Mouse (Mus musculus) ZHBTc4 (cell line): ENCODE data around the gene Ifitm6.
"Not testable (repeated sequence)": the region's sequence is repeated elsewhere in the genome, so short reads cannot be mapped to it uniquely, and the experiment has no call there.

Experiments
- DNase-seq: peaks from one replicate; pipeline ENCODE4 v3.0.0-alpha.2; 2011; ENCODE audit warnings: low read depth, low spot score

The Ifitm6 gene

GRCm38 (mm10) chr7:141008938-141009660 is 8.6 kb downstream of the Ifitm6 start:
- peak; percentile 97 for DNase-seq

- peak; percentile 86 for DNase-seq
Observed at GRCm38 (mm10) chr7:141008312-141008761, 9.4 kb downstream of the Ifitm6 start.

GRCm38 (mm10) chr7:141006914-141007313 is 10.8 kb downstream of the Ifitm6 start:
- no peak for DNase-seq

- no peak for DNase-seq
Observed at GRCm38 (mm10) chr7:141006446-141006845, 11.3 kb downstream of the Ifitm6 start.

DNA sequence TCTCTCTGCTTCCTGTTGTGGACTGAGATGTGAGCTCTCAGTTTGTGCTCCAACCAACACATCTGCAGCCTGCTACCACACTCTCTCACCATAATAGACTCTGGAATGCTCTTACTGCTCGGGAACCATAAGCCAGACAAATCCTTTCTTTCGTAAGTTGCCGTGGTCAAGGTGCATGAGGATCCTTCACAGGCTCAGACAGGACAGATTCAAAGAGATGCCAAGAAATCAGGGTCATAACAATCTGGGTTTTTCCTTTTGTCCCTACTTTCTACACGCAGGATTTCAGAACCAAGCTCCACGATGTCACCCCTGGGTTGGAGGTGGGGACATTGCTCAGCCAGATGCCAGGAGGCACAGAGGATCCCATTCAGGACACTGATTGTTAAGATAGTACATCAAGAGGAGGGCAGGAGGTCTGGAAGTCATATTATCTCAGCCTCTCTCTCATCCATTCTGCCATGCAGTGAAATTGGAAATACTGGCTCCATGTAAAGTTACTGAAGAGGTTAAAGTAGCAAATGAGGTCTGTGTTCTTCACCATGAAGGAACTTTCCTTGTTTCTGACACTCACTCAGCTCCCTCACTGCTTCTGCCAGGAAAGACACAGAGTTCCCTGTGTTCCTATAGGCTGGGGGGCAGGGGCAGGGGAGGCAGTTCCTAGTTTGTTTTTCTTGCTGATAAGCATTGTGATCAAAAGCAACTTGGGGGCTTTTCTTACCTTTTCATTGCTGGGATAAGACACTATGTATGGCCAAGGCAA is 14.3 kb downstream of the Ifitm6 start:
- no peak for DNase-seq

DNA sequence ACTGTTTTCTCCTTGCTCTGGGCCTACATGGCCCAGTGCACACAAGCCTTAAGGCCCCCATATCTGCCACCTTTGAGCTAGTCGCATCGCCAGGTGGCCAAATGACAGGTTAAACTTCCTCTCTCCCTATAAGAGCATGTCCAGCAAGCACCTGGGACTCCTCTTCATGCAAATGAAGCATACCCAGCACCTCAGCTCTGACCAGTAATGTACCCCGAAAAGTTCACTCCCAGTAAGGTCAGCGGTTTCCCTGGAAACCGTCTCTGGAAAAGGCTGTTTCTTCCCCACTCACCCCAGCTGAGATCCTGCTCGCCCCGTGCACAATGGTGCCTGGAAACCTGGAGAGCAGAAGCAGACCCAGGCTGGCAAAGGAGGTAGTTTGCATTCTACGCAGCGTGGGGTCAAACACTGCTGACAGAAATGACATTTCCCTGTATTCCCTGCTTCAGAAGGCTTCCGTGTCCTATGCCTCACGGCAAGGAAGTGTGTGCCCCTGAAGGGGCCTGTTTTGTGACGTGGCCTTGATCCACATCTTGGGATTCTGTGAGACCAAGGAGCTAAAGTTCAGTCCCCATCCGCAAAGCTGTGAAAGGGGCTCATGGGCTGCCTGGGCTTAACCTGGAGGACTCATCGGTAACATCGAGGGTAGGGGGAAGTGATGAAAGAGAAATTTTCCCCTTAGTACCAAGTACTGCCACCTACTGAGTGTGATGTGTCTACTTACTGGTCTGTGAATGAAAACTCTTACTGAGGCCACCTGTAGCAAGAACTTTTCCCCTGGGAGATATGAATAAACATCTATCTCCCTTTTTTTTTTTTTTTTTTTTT is 16.6 kb downstream of the Ifitm6 start:
- peak; percentile 16 for DNase-seq

- no peak for DNase-seq
Observed at GRCm38 (mm10) chr7:140998853-140999700, 18.6 kb downstream of the Ifitm6 start.

DNA sequence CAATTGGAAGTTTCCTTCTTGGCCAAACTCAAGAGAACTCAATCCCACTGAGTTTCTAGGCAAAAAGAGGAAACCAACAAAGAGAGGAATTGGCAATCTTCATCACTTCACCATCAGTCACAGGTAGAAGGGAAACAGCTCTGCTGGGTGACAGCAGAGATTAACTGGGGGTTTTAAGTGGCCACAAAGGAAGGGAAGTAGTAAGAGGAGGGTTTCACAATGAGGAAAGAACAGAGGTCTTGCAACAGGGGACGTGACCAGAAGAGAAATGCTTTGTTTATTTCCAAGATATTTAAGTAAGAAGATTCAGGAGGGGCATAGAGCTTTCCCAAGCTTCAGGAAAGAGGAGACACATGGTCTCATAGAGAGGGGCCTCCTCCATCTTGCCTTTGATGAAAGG is 19.9 kb downstream of the Ifitm6 start:
- DNase-seq, result no peak

DNA sequence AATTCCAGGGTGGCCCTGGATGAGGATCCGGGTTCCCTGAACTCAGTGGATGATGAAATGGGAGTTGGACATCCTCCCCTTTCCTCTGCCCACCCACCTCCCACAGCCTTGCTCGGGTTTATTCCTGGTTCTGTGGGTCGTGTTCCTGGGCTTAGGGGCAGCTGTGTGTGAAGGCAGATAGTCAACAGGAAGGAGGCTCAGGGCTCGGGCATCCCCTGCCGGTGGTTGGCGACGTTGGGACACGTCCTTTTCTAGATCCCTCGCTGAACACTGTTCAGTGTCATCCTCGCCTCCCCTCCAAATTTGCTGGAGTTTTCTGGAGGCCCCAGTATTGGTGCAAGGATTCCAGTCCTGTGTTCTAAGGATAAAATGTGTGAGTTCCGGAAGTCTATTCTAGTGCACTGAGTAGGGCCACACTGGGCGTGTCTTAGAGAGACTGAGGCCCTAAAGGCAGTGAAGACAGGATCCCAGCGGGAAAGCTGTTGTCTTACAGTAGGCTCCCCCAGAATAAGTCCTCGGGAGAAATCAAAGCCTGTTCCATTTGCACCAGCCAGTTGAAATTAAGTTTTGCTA is 26.5 kb downstream of the Ifitm6 start:
- DNase-seq, result peak; percentile 47

- no peak for DNase-seq
Observed at GRCm38 (mm10) chr7:140990622-140991021, 27.1 kb downstream of the Ifitm6 start.

DNA sequence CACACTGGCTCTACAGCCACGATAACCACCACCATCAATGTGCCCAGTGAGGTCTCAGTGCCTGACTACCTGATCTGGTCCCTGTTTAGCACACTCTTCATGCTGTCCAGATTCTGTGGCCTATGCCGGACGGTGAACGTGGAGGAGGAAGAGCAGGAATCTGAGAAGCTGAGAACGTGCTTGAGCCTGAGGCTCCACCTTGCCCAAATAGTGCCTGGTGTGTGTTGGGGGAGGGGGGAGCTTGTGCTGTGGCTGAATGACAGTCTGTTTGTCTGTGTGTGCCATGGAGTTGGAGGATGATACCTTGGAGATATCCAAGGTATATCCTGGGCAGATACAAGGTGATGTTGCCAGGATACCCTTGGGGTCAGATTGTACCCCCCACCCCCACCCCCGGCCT is 27.5 kb downstream of the Ifitm6 start:
- no peak for DNase-seq

DNA sequence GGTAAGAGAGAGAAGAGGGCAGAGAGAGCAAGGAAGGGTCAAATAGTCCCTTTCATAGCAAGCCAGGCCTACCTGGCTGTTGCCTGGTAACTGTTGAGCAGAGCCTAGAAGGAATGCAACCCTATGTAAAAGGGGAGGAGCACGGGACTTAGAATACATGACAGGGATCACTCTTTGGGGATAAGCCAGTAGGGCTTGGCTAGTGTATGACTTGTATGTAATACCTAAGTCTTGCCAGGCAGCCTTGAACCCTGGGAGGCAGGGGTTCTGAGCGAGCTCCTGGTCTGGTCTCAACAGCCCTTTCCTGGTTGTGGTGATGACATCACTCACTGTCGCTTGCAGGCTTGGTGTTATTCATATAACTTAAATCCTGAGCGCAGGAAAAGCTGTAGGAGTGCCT is 28.7 kb downstream of the Ifitm6 start:
- DNase-seq, result no peak

GRCm38 (mm10) chr7:140987182-140988138 is 30.3 kb downstream of the Ifitm6 start:
- DNase-seq, result no peak

GRCm38 (mm10) chr7:140982971-140983370 is 34.8 kb downstream of the Ifitm6 start:
- no peak for DNase-seq

DNA sequence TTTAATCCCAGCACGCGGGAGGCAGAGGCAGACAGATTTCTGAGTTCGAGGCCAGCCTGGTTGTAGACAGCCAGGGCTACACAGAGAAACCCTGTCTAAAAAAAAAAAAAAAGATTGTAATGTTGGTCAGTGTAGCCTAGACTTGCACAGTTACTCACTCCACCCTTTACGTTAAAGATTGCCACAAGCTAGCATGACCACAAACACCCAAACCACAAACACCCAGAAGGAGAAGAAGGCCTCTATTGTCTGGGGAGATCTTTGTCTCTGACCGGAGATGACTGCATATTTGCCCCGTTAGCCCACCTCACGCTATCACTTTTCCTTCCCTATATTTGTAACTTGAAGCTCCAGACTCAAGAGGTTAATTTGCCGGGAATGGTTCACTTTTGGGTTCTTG is 36.0 kb downstream of the Ifitm6 start:
- DNase-seq, result no peak

GRCm38 (mm10) chr7:140976720-140977119 is 41.0 kb downstream of the Ifitm6 start:
- DNase-seq, result not testable (repeated sequence)

DNA sequence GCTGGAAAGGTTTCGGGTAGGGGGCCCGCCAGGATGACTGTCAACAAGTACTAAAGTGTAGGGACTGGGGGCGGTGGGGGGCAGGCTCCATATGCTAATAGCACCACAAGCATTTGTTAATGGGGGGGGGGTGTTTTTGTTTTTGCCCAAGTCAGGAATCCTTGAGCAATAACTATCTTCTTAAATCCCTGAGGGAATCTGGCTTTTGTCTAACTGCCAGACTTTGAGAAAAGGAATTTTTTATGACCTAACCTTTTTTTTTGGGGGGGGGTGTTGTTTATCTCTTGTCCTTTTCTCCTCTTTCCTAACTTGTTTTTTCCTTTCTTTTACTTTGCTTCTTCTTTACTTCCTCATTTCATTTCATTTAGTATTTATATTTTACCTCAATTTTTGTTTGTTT is 42.3 kb downstream of the Ifitm6 start:
- DNase-seq, result no peak

GRCm38 (mm10) chr7:140974940-140975339 is 42.8 kb downstream of the Ifitm6 start:
- DNase-seq, result peak; percentile 53

GRCm38 (mm10) chr7:140973396-140974165 is 44.1 kb downstream of the Ifitm6 start:
- DNase-seq, result peak; percentile 90
